Mouse (Mus musculus) kidney, embryonic 14.5 days (tissue): ENCODE results near the gene Zfp366. TPM values are rescaled to one million over a fixed set of nuclear protein-coding genes. Genes with fewer than 3 reads are reported as not detected.

Experiments used
- ATAC-seq: fragments of 200-750 bp; cut with Nextera tagmentation; 2 replicates; pipeline ENCODE4 v1.8.0; 2017; ENCODE audit warnings: moderate number of reproducible peaks, mild to moderate bottlenecking, moderate TSS enrichment, moderate library complexity; ENCODE audit not compliant: low FRiP score, low TSS enrichment
- H3K27ac ChIP-seq: fragments of 300-500 bp; sonication (generic); 2 replicates; pipeline ENCODE4 v1.5.1; 2014; ENCODE audit warnings: low read depth, mild to moderate bottlenecking, low read length, moderate library complexity, mixed read lengths
- H3K27me3 ChIP-seq: fragments of 300-500 bp; sonication (generic); 2 replicates; pipeline ENCODE4 v1.6.1; 2014; ENCODE audit warnings: mild to moderate bottlenecking, low read length; ENCODE audit not compliant: control insufficient read depth, insufficient read depth
- H3K36me3 ChIP-seq: fragments of 300-500 bp; sonication (generic); 2 replicates; pipeline ENCODE4 v1.6.1; 2014; ENCODE audit warnings: low read length, mixed read lengths; ENCODE audit not compliant: control insufficient read depth, insufficient read depth
- H3K4me1 ChIP-seq: fragments of 300-500 bp; sonication (generic); 2 replicates; pipeline ENCODE4 v1.6.1; 2014; ENCODE audit warnings: low read length, mixed read lengths; ENCODE audit not compliant: control insufficient read depth, insufficient read depth
- H3K4me2 ChIP-seq: fragments of 300-500 bp; sonication (generic); replicated peaks from 2 replicates; pipeline ENCODE4 v1.6.1; 2014; ENCODE audit warnings: low read depth, mild to moderate bottlenecking, low read length
- H3K4me3 ChIP-seq: fragments of 300-500 bp; sonication (generic); 2 replicates; pipeline ENCODE4 v1.5.1; 2014; ENCODE audit warnings: mild to moderate bottlenecking, low read length
- H3K9ac ChIP-seq: fragments of 300-500 bp; sonication (generic); 2 replicates; pipeline ENCODE4 v1.6.1; 2014; ENCODE audit warnings: low read depth, mild to moderate bottlenecking, low read length, moderate library complexity
- H3K9me3 ChIP-seq: fragments of 300-500 bp; sonication (generic); 2 replicates; pipeline ENCODE4 v1.6.1; 2016; ENCODE audit warnings: low read length; ENCODE audit not compliant: control insufficient read depth
- WGBS: fragments of 180-500 bp; shearing (Covaris S2); extraction: QIAGEN DNeasy Blood & Tissue Kit; methylation state at CpG from one replicate; pipeline ENCODE4 v1.1.7; 2014; 5-methylcytosine and 5-hydroxymethylcytosine counted together
- polyA plus RNA-seq: library from polyadenylated mRNA; unstranded; fragments of >200 nt; fragmentation: Nextera tagmentation; extraction: Ambion mirVana; gene quantifications from 2 replicates; pipeline ENCODE4 v1.2.1, GENCODE M21; 2014

The Zfp366 gene
- polyA plus RNA-seq, 1 experiment from 2014 or later: 1.6 TPM

DNA sequence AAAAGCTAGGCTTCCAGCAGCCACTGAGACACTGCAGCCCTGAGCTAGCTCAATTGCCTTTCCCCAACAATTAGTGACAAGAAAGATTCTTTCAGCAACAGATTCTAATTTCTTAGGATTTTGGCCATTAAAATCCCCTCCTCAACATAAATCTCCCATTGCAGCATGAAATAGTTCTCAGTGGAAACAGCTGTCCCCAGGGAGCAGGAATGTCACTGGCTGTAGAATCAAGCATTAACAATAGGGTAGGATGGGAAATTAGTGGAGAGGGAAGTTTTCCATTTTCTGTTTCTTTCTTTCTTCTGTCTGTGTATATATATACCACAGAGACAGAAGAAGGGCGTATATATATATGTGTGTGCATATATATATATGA is 53.2 kb downstream of the Zfp366 start:
- no peak overlapping the region for H3K4me2 ChIP-seq
- no peaks in the 10 kb centered on the region for H3K27me3 ChIP-seq
- no peaks in the 10 kb centered on the region for H3K9me3 ChIP-seq
- ATAC-seq: no peak
- no peaks in the 10 kb centered on the region for H3K36me3 ChIP-seq
- H3K4me1 ChIP-seq: peaks cover 35% of the 10 kb centered on the region
- H3K4me3 ChIP-seq: no peak overlapping the region
- WGBS: 65% methylated on average over 1 of the region's 1 CpGs
- no peak overlapping the region for H3K9ac ChIP-seq
- peak overlapping the region; percentile 93 for H3K27ac ChIP-seq

DNA sequence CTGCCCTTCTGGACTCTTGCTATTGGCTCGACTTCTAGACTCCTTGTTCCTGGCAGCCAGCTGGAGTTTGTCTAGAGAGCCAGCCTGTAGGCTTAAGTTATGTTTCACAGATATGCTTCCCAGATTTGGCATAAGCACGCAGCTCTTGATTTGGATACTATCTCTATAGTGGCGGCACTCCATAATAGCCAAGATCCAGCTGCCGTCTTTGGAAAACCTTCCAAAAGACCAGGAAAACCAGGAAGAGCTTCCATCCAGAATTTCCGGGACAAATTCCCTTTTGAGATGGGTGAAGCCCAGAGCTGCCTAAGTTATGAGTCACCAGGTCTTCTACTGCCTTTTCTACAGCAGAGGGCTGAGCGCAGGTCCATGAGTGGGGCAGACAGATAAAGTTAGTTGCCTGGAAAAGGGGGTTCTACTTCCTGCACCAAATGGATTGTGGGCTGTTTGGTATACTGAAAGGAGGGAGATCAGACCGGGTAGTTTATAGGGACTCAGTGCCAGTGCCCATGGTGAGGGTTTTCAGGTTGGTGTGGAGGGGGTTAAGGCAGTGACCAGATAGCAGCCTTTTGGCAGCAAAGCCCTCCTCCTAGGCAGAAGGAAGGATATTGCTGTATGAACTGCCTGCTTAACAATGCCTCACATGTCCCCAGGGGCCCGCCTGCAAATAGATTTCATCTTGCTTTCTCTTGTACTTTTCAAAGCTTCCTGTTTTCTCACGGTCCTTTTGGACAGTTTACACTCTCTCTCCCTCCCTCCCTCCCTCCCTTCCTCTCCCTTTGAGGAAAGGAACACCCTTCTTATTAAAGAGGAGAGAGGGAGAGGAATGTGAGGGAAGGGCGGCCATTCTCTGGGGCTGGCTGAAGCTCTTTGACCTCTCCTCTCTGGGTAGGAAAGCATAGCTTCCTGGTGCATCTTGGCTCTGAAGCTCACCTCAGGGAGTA is 53.9 kb downstream of the Zfp366 start:
- H3K27ac ChIP-seq: peak overlapping the region; percentile 93
- no peak overlapping the region for H3K4me3 ChIP-seq
- H3K9me3 ChIP-seq: no peaks in the 10 kb centered on the region
- H3K36me3 ChIP-seq: no peaks in the 10 kb centered on the region
- no peaks in the 10 kb centered on the region for H3K27me3 ChIP-seq
- peak; percentile 33; the same call in 1 of the 2 replicates for ATAC-seq
- H3K4me1 ChIP-seq: peaks cover 35% of the 10 kb centered on the region
- no peak overlapping the region for H3K9ac ChIP-seq
- H3K4me2 ChIP-seq: no peak overlapping the region
- WGBS: 42% methylated on average over 10 of the region's 10 CpGs

DNA sequence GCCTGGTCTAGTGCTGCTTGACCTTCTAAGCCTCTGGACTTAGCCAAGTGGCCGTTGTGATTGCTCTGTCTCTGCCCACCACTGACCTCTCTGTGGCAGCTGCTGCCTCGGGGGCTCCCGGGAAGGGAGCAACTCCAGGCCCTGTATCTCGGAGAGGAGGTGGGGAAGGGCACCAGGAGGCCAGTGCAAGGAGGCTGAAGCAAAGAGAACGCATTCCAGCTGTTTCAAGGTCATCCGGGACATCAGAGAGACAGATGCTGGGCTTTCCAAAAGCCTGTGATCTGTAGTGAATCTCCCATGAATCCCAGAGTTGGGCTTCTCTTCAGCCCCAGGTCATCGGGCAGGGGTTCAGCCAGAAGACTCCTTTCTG is 54.5 kb downstream of the Zfp366 start:
- Histone ChIP-seq H3K4me2 (no peak overlapping the region), H3K9me3 (no peaks in the 10 kb centered on the region), H3K4me3 (no peak overlapping the region), H3K36me3 (no peaks in the 10 kb centered on the region), H3K9ac (no peak overlapping the region), H3K27me3 (no peaks in the 10 kb centered on the region), H3K4me1 (peaks cover 35% of the 10 kb centered on the region), H3K27ac (peak overlapping the region; percentile 93)
- WGBS: 9% methylated on average over 7 of the region's 7 CpGs
- ATAC-seq: no peak

DNA sequence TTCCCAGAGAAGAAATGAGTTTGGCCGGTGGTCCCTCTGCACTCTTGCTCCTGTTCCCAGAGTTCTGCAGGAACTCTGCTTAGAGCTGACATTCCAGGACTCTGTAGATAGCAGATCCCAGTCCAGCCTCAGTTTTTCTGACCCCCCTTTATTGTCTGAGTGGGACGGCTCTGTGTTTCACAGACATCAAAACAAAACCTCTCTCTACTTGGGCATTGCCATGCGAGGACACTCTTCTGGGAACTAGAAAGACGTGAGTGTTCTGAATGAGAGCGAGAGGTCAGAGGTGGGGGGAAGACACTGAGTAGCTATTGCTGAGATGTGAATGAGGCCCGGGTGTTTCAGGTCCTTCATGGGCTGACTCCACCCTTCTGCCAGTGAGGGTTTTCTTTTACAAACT is 55.1 kb downstream of the Zfp366 start:
- Histone ChIP-seq H3K9me3 (no peaks in the 10 kb centered on the region), H3K9ac (no peak overlapping the region), H3K4me2 (no peak overlapping the region), H3K27ac (peak overlapping the region; percentile 93; the same call in 1 of the 2 replicates), H3K4me3 (no peak overlapping the region), H3K27me3 (no peaks in the 10 kb centered on the region), H3K36me3 (no peaks in the 10 kb centered on the region), H3K4me1 (peaks cover 35% of the 10 kb centered on the region)
- 36% methylated on average over 6 of the region's 6 CpGs for WGBS
- no peak for ATAC-seq

DNA sequence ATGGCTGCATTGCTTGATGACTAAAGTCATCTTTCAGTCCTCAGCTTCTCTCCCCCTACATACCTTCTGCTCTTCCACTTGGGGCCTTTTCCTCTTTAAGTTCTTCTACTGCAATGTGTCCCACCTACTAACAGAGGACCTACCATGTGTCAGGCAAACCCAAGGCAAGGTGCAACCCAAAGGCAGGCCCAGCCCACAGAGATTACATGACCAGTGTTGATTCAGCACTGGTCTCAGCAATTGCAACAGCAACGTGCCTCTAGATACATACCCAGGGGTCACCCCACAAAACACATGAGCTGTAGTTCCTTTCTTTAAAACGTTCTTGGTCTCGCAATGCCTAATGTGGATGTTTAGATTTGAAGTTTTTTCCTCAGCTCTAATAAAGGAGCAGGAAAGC is 57.4 kb downstream of the Zfp366 start:
- Histone ChIP-seq H3K27me3 (no peaks in the 10 kb centered on the region), H3K4me2 (no peak overlapping the region), H3K4me1 (peaks cover 20% of the 10 kb centered on the region; the same call in 1 of the 2 replicates), H3K27ac (no peak overlapping the region), H3K4me3 (no peak overlapping the region), H3K9me3 (no peaks in the 10 kb centered on the region), H3K9ac (no peak overlapping the region), H3K36me3 (no peaks in the 10 kb centered on the region)
- 76% methylated on average over 3 of the region's 3 CpGs for WGBS
- no peak for ATAC-seq

DNA sequence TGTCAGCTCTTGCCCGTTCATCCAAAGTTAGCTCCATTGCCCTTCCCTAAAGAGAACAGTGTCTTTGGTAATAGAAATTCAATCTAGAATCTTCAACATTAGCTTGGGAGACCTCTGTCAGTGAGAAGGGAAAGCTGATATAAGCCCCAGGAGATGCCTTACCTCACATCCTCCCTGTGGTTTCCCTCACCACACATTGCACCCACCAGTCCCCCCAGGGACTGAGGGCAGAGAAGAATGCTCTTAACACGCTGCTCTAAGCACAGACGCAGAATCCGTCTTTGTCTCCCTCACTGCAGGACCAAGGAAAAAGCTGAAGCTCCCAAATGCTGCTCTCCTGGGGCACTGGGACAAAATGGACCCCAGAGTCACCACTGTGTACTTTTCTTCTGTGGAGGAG is 58.3 kb downstream of the Zfp366 start:
- no peak overlapping the region for H3K9ac ChIP-seq
- no peak overlapping the region for H3K4me2 ChIP-seq
- H3K27me3 ChIP-seq: no peaks in the 10 kb centered on the region
- H3K4me3 ChIP-seq: no peak overlapping the region
- H3K36me3 ChIP-seq: no peaks in the 10 kb centered on the region
- peaks cover 16% of the 10 kb centered on the region; the same call in 1 of the 2 replicates for H3K4me1 ChIP-seq
- no peak overlapping the region for H3K27ac ChIP-seq
- H3K9me3 ChIP-seq: no peaks in the 10 kb centered on the region
- no peak for ATAC-seq
- 65% methylated on average over 4 of the region's 4 CpGs for WGBS

DNA sequence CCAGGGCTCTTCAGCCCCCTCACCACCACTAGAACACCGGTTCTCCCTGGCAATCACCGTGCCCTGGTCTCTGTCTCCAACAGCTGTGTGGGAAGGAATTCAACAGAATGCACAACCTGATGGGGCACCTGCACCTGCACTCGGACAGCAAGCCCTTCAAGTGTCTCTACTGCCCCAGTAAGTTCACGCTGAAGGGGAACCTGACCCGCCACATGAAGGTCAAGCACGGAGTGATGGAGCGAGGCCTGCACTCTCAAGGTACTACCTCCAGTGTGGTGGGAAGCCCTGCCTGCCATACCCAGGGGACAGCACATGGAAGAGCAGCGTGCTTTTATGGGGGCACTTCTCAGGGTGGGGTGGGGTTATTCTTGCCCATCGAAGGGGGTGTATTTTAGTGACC is 59.2 kb downstream of the Zfp366 start:
- 85% methylated on average over 9 of the region's 9 CpGs for WGBS
- Histone ChIP-seq H3K27me3 (no peaks in the 10 kb centered on the region), H3K4me1 (peaks cover 15% of the 10 kb centered on the region; the same call in 1 of the 2 replicates), H3K36me3 (no peaks in the 10 kb centered on the region), H3K9me3 (no peaks in the 10 kb centered on the region), H3K9ac (no peak overlapping the region), H3K4me3 (no peak overlapping the region), H3K4me2 (no peak overlapping the region), H3K27ac (no peak overlapping the region)
- ATAC-seq: no peak

DNA sequence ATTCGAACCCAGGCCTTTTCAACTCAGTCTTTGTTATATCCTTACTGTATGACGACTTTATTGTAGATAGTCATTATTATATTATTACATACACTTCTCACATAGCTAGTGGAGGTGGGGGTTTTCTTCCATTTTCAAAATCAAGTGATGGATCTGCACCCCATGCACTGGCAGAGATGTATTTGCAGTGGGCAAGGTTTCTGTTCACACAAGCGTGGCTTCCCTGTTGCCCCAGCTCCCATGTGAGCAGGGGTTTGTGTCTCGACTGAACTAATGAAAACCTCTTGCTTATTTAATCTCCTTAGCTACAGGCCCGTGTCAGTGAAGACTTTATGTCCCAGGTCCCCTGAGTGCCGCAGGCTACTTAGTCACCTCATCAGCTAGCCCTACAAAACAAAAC is 59.8 kb downstream of the Zfp366 start:
- no peaks in the 10 kb centered on the region for H3K27me3 ChIP-seq
- H3K9me3 ChIP-seq: no peaks in the 10 kb centered on the region
- no peak overlapping the region for H3K9ac ChIP-seq
- no peak overlapping the region for H3K4me3 ChIP-seq
- no peak overlapping the region for H3K27ac ChIP-seq
- peaks cover 8% of the 10 kb centered on the region; the same call in 1 of the 2 replicates for H3K4me1 ChIP-seq
- WGBS: 55% methylated on average over 6 of the region's 6 CpGs
- ATAC-seq: no peak
- no peaks in the 10 kb centered on the region for H3K36me3 ChIP-seq
- H3K4me2 ChIP-seq: no peak overlapping the region

DNA sequence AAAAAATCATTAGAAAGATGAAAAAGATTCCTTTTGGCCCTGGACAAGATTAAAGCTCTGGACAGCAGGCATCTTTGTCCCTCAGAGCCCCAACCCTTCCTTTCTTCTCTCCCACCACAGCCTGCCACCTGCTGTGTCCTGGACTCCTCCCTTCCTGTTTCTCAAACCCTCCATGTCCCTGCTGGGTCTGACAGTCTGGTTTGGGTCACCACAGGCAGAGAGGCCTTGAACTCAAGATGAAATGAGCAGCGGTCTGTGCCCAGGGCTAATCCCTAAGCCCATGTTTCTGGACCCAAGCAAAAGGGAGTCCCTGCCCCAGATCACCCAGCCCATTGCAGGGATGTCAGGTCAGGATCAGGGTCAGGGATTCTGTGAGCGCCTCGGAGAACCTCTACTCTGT is 60.3 kb downstream of the Zfp366 start:
- WGBS: 37% methylated on average over 3 of the region's 3 CpGs
- H3K4me1 ChIP-seq: peaks cover 4% of the 10 kb centered on the region; the same call in 1 of the 2 replicates
- H3K27ac ChIP-seq: no peak overlapping the region
- no peak overlapping the region for H3K9ac ChIP-seq
- H3K4me2 ChIP-seq: no peak overlapping the region
- no peak overlapping the region for H3K4me3 ChIP-seq
- H3K27me3 ChIP-seq: no peaks in the 10 kb centered on the region
- no peaks in the 10 kb centered on the region for H3K9me3 ChIP-seq
- no peaks in the 10 kb centered on the region for H3K36me3 ChIP-seq
- ATAC-seq: no peak
